Mouse (Mus musculus) forebrain, postnatal 0 days (tissue): ENCODE results near the gene Pam. TPM values are rescaled to one million over a fixed set of nuclear protein-coding genes. Genes with fewer than 3 reads are reported as not detected.

ENCODE experiments used
- ATAC-seq: fragments of 200-750 bp; cut with Nextera tagmentation; 2 replicates; pipeline ENCODE4 v1.8.0; 2017; ENCODE audit warnings: mild to moderate bottlenecking, moderate library complexity
- DNase-seq: peaks from one replicate; pipeline ENCODE4 v3.0.0-alpha.2; 2015
- H3K27ac ChIP-seq: fragments of 300-500 bp; sonication (generic); 2 replicates; pipeline ENCODE4 v1.5.1; 2014; ENCODE audit warnings: low read depth, mild to moderate bottlenecking, antibody characterized with exemption, low read length, moderate library complexity, mixed read lengths
- H3K27me3 ChIP-seq: fragments of 300-500 bp; sonication (generic); 2 replicates; pipeline ENCODE4 v1.6.1; 2014; ENCODE audit warnings: mild to moderate bottlenecking, low read length, mixed read lengths; ENCODE audit not compliant: insufficient read depth
- H3K36me3 ChIP-seq: fragments of 300-500 bp; sonication (generic); 2 replicates; pipeline ENCODE4 v1.6.1; 2014; ENCODE audit warnings: mild to moderate bottlenecking, moderate library complexity; ENCODE audit not compliant: insufficient read depth
- H3K4me1 ChIP-seq: fragments of 300-500 bp; sonication (generic); 2 replicates; pipeline ENCODE4 v1.6.1; 2014; ENCODE audit warnings: antibody characterized with exemption; ENCODE audit not compliant: insufficient read depth
- H3K4me2 ChIP-seq: fragments of 300-500 bp; sonication (generic); 2 replicates; pipeline ENCODE4 v1.6.1; 2014; ENCODE audit warnings: low read depth, mild to moderate bottlenecking, moderate library complexity
- H3K4me3 ChIP-seq: fragments of 300-500 bp; sonication (generic); 2 replicates; pipeline ENCODE4 v1.5.1; 2014; ENCODE audit warnings: low read depth, low read length, mixed read lengths
- H3K9ac ChIP-seq: fragments of 300-500 bp; sonication (generic); 2 replicates; pipeline ENCODE4 v1.6.1; 2014; ENCODE audit warnings: mild to moderate bottlenecking
- H3K9me3 ChIP-seq: fragments of 300-500 bp; sonication (generic); 2 replicates; pipeline ENCODE4 v1.6.1; 2016; ENCODE audit warnings: low read length
- CTCF ChIP-seq: sonication (generic); IDR thresholded peaks from 2 replicates; pipeline ENCODE4 v1.5.1; 2016; ENCODE audit warnings: antibody characterized with exemption, control low read depth, low read depth
- WGBS: fragments of 180-500 bp; shearing (Covaris S2); extraction: QIAGEN DNeasy Blood & Tissue Kit; methylation state at CpG from one replicate; pipeline ENCODE4 v1.1.7; 2014; 5-methylcytosine and 5-hydroxymethylcytosine counted together
- polyA plus RNA-seq: library from polyadenylated mRNA; unstranded; fragments of >200 nt; fragmentation: Nextera tagmentation; extraction: Ambion mirVana; gene quantifications from 2 replicates; pipeline ENCODE4 v1.2.1, GENCODE M21; 2015
- total RNA-seq: library from RNA; depleted of rRNA; stranded (reverse); fragments of >200 nt; gene quantifications from 2 replicates; pipeline ENCODE4 v1.2.3, GENCODE M21; 2014

The Pam gene
- total and polyA plus RNA-seq, 2 experiments from 2014 or later = 43.7 to 93.3 TPM

DNA sequence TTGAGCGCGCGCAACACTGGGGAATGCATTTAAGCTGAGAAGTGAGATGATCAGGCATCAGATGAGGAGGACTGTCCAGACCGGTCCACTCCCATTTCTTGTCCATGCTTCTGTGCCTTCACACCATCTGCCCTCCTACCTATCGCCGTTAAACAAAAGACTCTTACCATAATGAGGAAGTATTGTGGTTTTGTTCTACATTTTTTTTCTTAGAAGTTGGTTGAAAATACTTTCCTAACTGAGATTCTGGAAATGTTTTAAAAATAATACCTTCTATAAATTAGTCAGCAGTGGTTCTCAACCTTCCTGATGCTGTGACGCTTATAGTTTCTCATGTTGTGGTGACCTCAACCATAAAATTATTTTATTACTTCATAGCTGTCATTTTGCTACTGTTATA is 313.8 kb downstream of the Pam start:
- Histone ChIP-seq H3K4me3 (no peak overlapping the region), H3K27ac (no peak overlapping the region), H3K4me2 (no peak overlapping the region), H3K9me3 (no peaks in the 10 kb centered on the region), H3K9ac (no peak overlapping the region), H3K27me3 (no peaks in the 10 kb centered on the region), H3K4me1 (no peaks in the 10 kb centered on the region), H3K36me3 (no peaks in the 10 kb centered on the region)
- TF ChIP-seq CTCF = no peak
- no peak for DNase-seq
- ATAC-seq = no peak
- WGBS = 95% methylated on average over 7 of the region's 7 CpGs

DNA sequence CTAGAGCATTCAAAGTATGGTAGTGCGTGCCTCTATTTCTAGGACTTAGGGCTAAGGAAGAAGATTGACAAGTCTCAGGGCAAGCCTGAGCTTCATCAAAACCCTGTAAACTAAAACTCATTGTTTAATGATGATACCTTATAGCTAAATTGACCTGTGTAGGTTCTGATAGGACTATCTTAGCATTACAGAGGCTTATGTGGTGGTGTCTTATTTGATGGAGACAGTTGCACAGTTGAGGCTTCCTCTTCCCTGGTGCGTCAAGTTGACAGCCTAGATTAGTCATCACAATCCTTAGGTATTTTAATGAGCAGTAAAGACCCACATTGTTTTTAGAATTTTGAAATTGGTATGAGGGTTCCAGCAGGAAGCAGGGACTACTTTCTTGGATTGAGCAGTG is 321.5 kb downstream of the Pam start:
- no peak for ATAC-seq
- 99% methylated on average over 2 of the region's 2 CpGs for WGBS

GRCm38 (mm10) chr1:97773362-97773761 is 322.1 kb downstream of the Pam start:
- 93% methylated on average over 6 of the region's 6 CpGs for WGBS
- H3K27me3 ChIP-seq = no peaks in the 10 kb centered on the region
- no peak overlapping the region for H3K9ac ChIP-seq
- no peak for TF ChIP-seq CTCF
- no peaks in the 10 kb centered on the region for H3K36me3 ChIP-seq
- H3K4me2 ChIP-seq = no peak overlapping the region
- H3K9me3 ChIP-seq = no peaks in the 10 kb centered on the region
- no peak for DNase-seq
- ATAC-seq = no peak
- no peak overlapping the region for H3K4me3 ChIP-seq
- peaks cover 5% of the 10 kb centered on the region; the same call in 1 of the 2 replicates for H3K4me1 ChIP-seq
- no peak overlapping the region for H3K27ac ChIP-seq

More for the DNA sequence above, 321.5 kb downstream of the Pam start:
- no peak overlapping the region for H3K27ac ChIP-seq
- no peaks in the 10 kb centered on the region for H3K9me3 ChIP-seq
- no peak overlapping the region for H3K4me3 ChIP-seq
- DNase-seq = no peak
- no peak overlapping the region for H3K4me2 ChIP-seq
- 0 out of 2 replicates have a peak, but pooled peaks cover 3% of the 10 kb centered on the region for H3K4me1 ChIP-seq
- H3K36me3 ChIP-seq = no peaks in the 10 kb centered on the region
- no peak for TF ChIP-seq CTCF
- no peaks in the 10 kb centered on the region for H3K27me3 ChIP-seq
- no peak overlapping the region for H3K9ac ChIP-seq

DNA sequence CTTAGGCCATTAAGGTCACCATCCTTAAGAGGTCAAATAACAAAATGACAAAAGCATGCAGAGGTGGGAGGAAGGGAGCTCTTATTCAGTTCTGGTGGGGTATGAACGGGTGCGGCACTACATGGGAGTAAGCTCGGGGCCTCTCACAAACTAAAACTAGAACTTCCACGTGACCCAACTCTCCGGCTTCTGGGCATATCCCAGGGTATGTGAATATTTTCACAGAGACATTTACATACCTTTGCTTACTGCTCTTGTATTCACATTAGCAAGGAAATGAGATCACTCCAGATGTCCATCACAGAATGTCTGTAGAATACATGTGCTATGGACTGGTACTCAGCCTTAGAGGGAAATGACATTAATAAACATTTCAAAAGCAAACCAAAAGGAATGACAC is 323.7 kb downstream of the Pam start:
- Histone ChIP-seq H3K36me3 (no peaks in the 10 kb centered on the region), H3K4me1 (peaks cover 14% of the 10 kb centered on the region), H3K9ac (no peak overlapping the region), H3K27ac (no peak overlapping the region), H3K27me3 (no peaks in the 10 kb centered on the region), H3K4me2 (no peak overlapping the region), H3K4me3 (no peak overlapping the region), H3K9me3 (no peaks in the 10 kb centered on the region)
- DNase-seq (no peak), ATAC-seq (no peak)
- whole genome bisulfite sequencing = 89% methylated on average over 5 of the region's 5 CpGs
- no peak for TF ChIP-seq CTCF

DNA sequence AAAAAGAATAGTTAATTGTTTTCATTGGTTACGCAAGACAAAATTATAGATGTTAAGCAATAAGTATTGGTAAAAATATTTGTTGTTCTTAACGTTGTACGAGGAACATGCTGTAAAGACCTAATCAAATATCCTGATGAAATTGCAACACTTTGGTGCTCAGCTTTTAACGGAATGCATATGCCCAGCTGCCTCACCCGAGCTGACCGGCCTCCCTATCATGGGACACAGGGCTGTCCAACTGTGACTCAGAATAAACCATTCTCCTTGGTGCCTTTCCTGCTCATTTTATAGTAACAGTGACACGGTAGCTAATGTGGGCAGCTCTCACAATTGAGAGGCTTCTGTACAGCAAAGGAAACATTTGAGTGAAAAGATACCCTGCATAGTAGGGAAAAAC is 324.3 kb downstream of the Pam start:
- Histone ChIP-seq H3K4me1 (peaks cover 14% of the 10 kb centered on the region), H3K36me3 (no peaks in the 10 kb centered on the region), H3K27ac (no peak overlapping the region), H3K4me2 (peak overlapping the region; percentile 58; the same call in 1 of the 2 replicates), H3K27me3 (no peaks in the 10 kb centered on the region), H3K4me3 (peak overlapping the region; percentile 96), H3K9ac (no peak overlapping the region), H3K9me3 (no peaks in the 10 kb centered on the region)
- WGBS = 67% methylated on average over 7 of the region's 7 CpGs
- no peak for TF ChIP-seq CTCF
- ATAC-seq (no peak), DNase-seq (no peak)

DNA sequence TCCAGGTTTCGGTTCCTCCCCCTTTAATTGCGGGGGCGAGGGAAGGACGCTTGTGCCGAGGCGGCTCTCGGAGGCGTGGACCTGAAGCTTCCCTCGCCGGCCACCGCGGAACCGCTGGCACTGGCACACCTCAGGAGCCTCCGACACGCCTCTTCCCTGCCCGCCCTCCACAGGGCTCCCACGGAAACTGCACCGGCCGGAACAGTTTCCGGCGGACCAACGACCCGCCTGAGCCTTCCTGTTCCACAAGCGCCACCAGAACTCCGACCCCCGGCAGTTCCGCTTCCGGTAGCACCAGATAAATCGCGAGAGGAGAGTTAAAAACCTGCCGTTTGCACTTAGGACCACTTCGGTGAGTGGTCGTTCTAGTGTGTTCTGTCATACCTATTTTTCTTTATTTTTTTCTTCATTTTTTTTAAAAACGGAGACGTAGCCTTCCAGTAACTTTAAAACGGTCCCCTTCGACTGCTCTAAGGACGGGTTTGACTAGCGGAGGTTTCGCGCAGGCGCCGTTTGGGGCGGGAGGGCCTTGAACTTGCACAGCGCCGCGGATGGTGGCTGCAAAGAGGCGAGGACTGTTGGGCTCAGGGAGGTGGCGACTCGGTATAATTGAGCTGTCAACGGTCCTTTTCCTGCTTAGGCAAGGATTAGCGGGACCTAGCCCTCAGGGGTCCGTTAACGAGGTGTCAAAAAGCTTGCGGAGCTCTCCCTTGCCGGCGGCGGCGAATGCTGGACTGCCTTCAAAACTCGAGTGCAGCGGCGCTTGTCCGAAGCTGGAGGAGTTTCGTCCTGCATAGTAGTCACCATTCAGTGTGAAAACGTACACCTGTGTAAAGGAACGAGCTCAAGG is 325.3 kb downstream of the Pam start, which contains the start of the genes Gin1 and Ppip5k2:
Gene Gin1 (plus strand): TSS at position 269 of the 850 bp plus-strand sequence.
Gene Ppip5k2 (minus strand): TSS at position 508 of the 850 bp plus-strand sequence.
- no peaks in the 10 kb centered on the region for H3K9me3 ChIP-seq
- ATAC-seq = peak; percentile 99
- peaks cover 14% of the 10 kb centered on the region for H3K4me1 ChIP-seq
- H3K27me3 ChIP-seq = no peaks in the 10 kb centered on the region
- no peaks in the 10 kb centered on the region for H3K36me3 ChIP-seq
- DNase-seq = peak; percentile 98
- peak within 1 kb of the TSS; percentile 91 for H3K9ac ChIP-seq
- H3K4me3 ChIP-seq = peak within 1 kb of the TSS; percentile 96
- TF ChIP-seq CTCF = peak; percentile 69
- WGBS = 3% methylated on average over 66 of the region's 66 CpGs
- H3K4me2 ChIP-seq = peak within 1 kb of the TSS; percentile 68
- H3K27ac ChIP-seq = peak within 1 kb of the TSS; percentile 87

GRCm38 (mm10) chr1:97769294-97769903 is 326.0 kb downstream of the Pam start:
- H3K4me3 ChIP-seq = peak overlapping the region; percentile 96
- DNase-seq (peak; percentile 49), ATAC-seq (peak; percentile 47)
- peaks cover 14% of the 10 kb centered on the region for H3K4me1 ChIP-seq
- H3K9ac ChIP-seq = peak overlapping the region; percentile 91
- no peak for TF ChIP-seq CTCF
- H3K27me3 ChIP-seq = no peaks in the 10 kb centered on the region
- no peaks in the 10 kb centered on the region for H3K36me3 ChIP-seq
- peak overlapping the region; percentile 87 for H3K27ac ChIP-seq
- 0% methylated on average over 40 of the region's 40 CpGs for WGBS
- H3K9me3 ChIP-seq = no peaks in the 10 kb centered on the region
- H3K4me2 ChIP-seq = peak overlapping the region; percentile 68
